8 mouse cellular contexts compared by ENCODE assay signal in genomic region chr17:7025764-7026346, GRCm38 (mm10). TPM values are rescaled to one million over a fixed set of nuclear protein-coding genes. Genes with fewer than 3 reads are reported as not detected.
"Had no signal": no experiment of that assay in that cellular context is flagged by ENCODE, and none has a peak within 500 bp of the region (broad histone marks: within the 10 kb centered on the region; RNA-seq: fewer than 3 reads in every experiment).

No protein-coding gene starts in this region.

RNA-seq across cellular contexts. Expression of gene Gm1604a, which starts 0.5 kb away (rescaled TPM):
- total RNA-seq: monocyte, adult 5-6 weeks; neutrophil, adult 5-6 weeks had no signal
- polyA plus RNA-seq: limb, embryonic 12.5 days; liver, embryonic 13.5 days; lung, embryonic 15.5 days; macrophage; midbrain, embryonic 11.5 days; stomach, embryonic 14.5 days had no signal

RNA-seq across cellular contexts. Expression of gene Gm49721, which starts 47.2 kb away (rescaled TPM):
- total RNA-seq: monocyte, adult 5-6 weeks had no signal
- polyA plus RNA-seq: macrophage had no signal
